28 mouse cellular contexts compared by ENCODE assay signal in genomic region chr8:93740281-93740680, GRCm38 (mm10).
DNase-seq lines count a peak whose midpoint lies in the region; ATAC-seq lines count a peak whose summit lies in the region.
"Had no signal": no experiment of that assay in that cellular context is flagged by ENCODE, and none has a peak within 500 bp of the region (broad histone marks: within the 10 kb centered on the region; RNA-seq: fewer than 3 reads in every experiment).

No protein-coding gene starts in this region.

- no peak overlapping the region for H3K9ac ChIP-seq in forebrain, embryonic 15.5 days (replicated peaks)
- H3K9ac ChIP-seq in midbrain, embryonic 14.5 days (replicated peaks; ENCODE audit: low read length) = no peak overlapping the region
- no peak overlapping the region for H3K9ac ChIP-seq in midbrain, embryonic 13.5 days (replicated peaks)
- H3K9ac ChIP-seq in forebrain, embryonic 16.5 days (replicated peaks; ENCODE audit: low read depth, low read length) = no peak overlapping the region
- H3K9ac ChIP-seq in neural tube, embryonic 15.5 days (replicated peaks) = no peak overlapping the region
- H3K9ac ChIP-seq: embryonic facial prominence, embryonic 12.5 days; liver, embryonic 14.5 days had no signal

- H3K36me3 ChIP-seq in forebrain, embryonic 15.5 days = no peaks in the 10 kb centered on the region
- H3K36me3 ChIP-seq in forebrain, embryonic 10.5 days (replicated peaks) = no peaks in the 10 kb centered on the region
- no peaks in the 10 kb centered on the region for H3K36me3 ChIP-seq in midbrain, embryonic 14.5 days (ENCODE audit: control insufficient read depth, insufficient read depth, low read length)
- no peaks in the 10 kb centered on the region for H3K36me3 ChIP-seq in midbrain, embryonic 13.5 days
- H3K36me3 ChIP-seq in forebrain, embryonic 16.5 days (ENCODE audit: control insufficient read depth, insufficient read depth) = no peaks in the 10 kb centered on the region
- H3K36me3 ChIP-seq in neural tube, embryonic 15.5 days = no peaks in the 10 kb centered on the region
- H3K36me3 ChIP-seq: embryonic facial prominence, embryonic 12.5 days had no signal

- 0 out of 2 replicates have a peak, but pooled peaks have one; percentile 38 for ATAC-seq in forebrain, embryonic 15.5 days (replicated peaks)
- ATAC-seq in midbrain, embryonic 14.5 days (ENCODE audit: low FRiP score, low TSS enrichment) = no peak
- ATAC-seq in midbrain, embryonic 13.5 days = no peak
- ATAC-seq in forebrain, embryonic 16.5 days = peak; percentile 49; the same call in 1 of the 2 replicates
- 0 out of 2 replicates have a peak, but pooled peaks have one; percentile 50 for ATAC-seq in neural tube, embryonic 15.5 days (ENCODE audit: low FRiP score)
- ATAC-seq: inflammation-experienced regulatory T-cells, adult 6 months; Patski had no signal

- H3K4me3 ChIP-seq in forebrain, embryonic 15.5 days = no peak overlapping the region
- H3K4me3 ChIP-seq in forebrain, embryonic 10.5 days = no peak overlapping the region
- no peak overlapping the region for H3K4me3 ChIP-seq in midbrain, embryonic 14.5 days (replicated peaks; ENCODE audit: low read depth, low read length)
- H3K4me3 ChIP-seq in midbrain, embryonic 13.5 days (replicated peaks) = no peak overlapping the region
- no peak overlapping the region for H3K4me3 ChIP-seq in forebrain, embryonic 16.5 days (replicated peaks; ENCODE audit: low read length)
- no peak overlapping the region for H3K4me3 ChIP-seq in neural tube, embryonic 15.5 days (replicated peaks)
- H3K4me3 ChIP-seq: embryonic facial prominence, embryonic 12.5 days had no signal

- no peaks in the 10 kb centered on the region for H3K27me3 ChIP-seq in forebrain, embryonic 15.5 days
- H3K27me3 ChIP-seq in forebrain, embryonic 10.5 days (ENCODE audit: poor library complexity, severe bottlenecking) = no peaks in the 10 kb centered on the region
- H3K27me3 ChIP-seq in midbrain, embryonic 14.5 days (ENCODE audit: control insufficient read depth, insufficient read depth, low read length) = no peaks in the 10 kb centered on the region
- no peaks in the 10 kb centered on the region for H3K27me3 ChIP-seq in midbrain, embryonic 13.5 days
- H3K27me3 ChIP-seq in forebrain, embryonic 16.5 days (replicated peaks; ENCODE audit: control insufficient read depth, insufficient read depth, low read length) = no peaks in the 10 kb centered on the region
- H3K27me3 ChIP-seq in neural tube, embryonic 15.5 days (replicated peaks) = no peaks in the 10 kb centered on the region
- H3K27me3 ChIP-seq: embryonic facial prominence, embryonic 12.5 days had no signal

- no peak overlapping the region for H3K4me2 ChIP-seq in forebrain, embryonic 15.5 days (replicated peaks)
- H3K4me2 ChIP-seq in midbrain, embryonic 14.5 days (ENCODE audit: low read length) = no peak overlapping the region
- no peak overlapping the region for H3K4me2 ChIP-seq in midbrain, embryonic 13.5 days (replicated peaks)
- no peak overlapping the region for H3K4me2 ChIP-seq in forebrain, embryonic 16.5 days (ENCODE audit: low read length)
- no peak overlapping the region for H3K4me2 ChIP-seq in neural tube, embryonic 15.5 days
- H3K4me2 ChIP-seq: embryonic facial prominence, embryonic 12.5 days; heart, embryonic 11.5 days had no signal

- intact Hi-C loops in gastrocnemius, postnatal 36 days (cut with DNase I) = no loop called here

- peaks cover 5% of the 10 kb centered on the region; the same call in 1 of the 2 replicates for H3K4me1 ChIP-seq in forebrain, embryonic 15.5 days
- H3K4me1 ChIP-seq in forebrain, embryonic 10.5 days = no peaks in the 10 kb centered on the region; the same call in 1 of the 2 replicates
- no peaks in the 10 kb centered on the region for H3K4me1 ChIP-seq in midbrain, embryonic 14.5 days (ENCODE audit: control insufficient read depth, insufficient read depth, low read length)
- no peaks in the 10 kb centered on the region for H3K4me1 ChIP-seq in midbrain, embryonic 13.5 days (replicated peaks)
- peaks cover 2% of the 10 kb centered on the region; the same call in 1 of the 2 replicates for H3K4me1 ChIP-seq in forebrain, embryonic 16.5 days (replicated peaks; ENCODE audit: control insufficient read depth, insufficient read depth, low read length)
- peaks cover 10% of the 10 kb centered on the region; the same call in 1 of the 2 replicates for H3K4me1 ChIP-seq in neural tube, embryonic 15.5 days
- H3K4me1 ChIP-seq: embryonic facial prominence, embryonic 12.5 days had no signal

- no peak for DNase-seq in forebrain, embryonic 10.5 days (ENCODE audit: extremely low spot score, low spot score)
- peak; percentile 32 for DNase-seq in midbrain, embryonic 14.5 days
- no peak for DNase-seq in gastrocnemius, postnatal 36 days
- no peak for DNase-seq in thymus, postnatal 10 days (ENCODE audit: low spot score in 2 of 2)
- DNase-seq: adrenal gland, postnatal 14 days; cerebellum, adult 11-12 months; cerebellum, adult 9-11 months; embryo, embryonic 11 days; gastrocnemius, postnatal 10 days; heart, postnatal 36 days; kidney, adult 11 months; kidney, postnatal 14 days; layer of hippocampus, adult 9-11 months; liver; lung, adult 2 months; lung, postnatal 10 days; spleen, adult 18-20 months; thymus, postnatal 25 days had no signal

- H3K9me3 ChIP-seq in forebrain, embryonic 15.5 days = no peaks in the 10 kb centered on the region
- H3K9me3 ChIP-seq in forebrain, embryonic 10.5 days = no peaks in the 10 kb centered on the region
- no peaks in the 10 kb centered on the region for H3K9me3 ChIP-seq in midbrain, embryonic 14.5 days (ENCODE audit: control insufficient read depth, low read length)
- H3K9me3 ChIP-seq in midbrain, embryonic 13.5 days = no peaks in the 10 kb centered on the region
- no peaks in the 10 kb centered on the region for H3K9me3 ChIP-seq in forebrain, embryonic 16.5 days (ENCODE audit: control insufficient read depth, low read length)
- H3K9me3 ChIP-seq in neural tube, embryonic 15.5 days (replicated peaks) = no peaks in the 10 kb centered on the region
- H3K9me3 ChIP-seq: embryonic facial prominence, embryonic 12.5 days had no signal

- H3K27ac ChIP-seq in forebrain, embryonic 15.5 days (replicated peaks) = no peak overlapping the region; the same call in 1 of the 2 replicates
- H3K27ac ChIP-seq in forebrain, embryonic 10.5 days = no peak overlapping the region
- H3K27ac ChIP-seq in midbrain, embryonic 14.5 days (replicated peaks; ENCODE audit: low read depth, low read length) = no peak overlapping the region
- H3K27ac ChIP-seq in midbrain, embryonic 13.5 days = no peak overlapping the region
- H3K27ac ChIP-seq in forebrain, embryonic 16.5 days (ENCODE audit: low read length) = no peak overlapping the region
- 0 out of 2 replicates have a peak overlapping the region, but pooled peaks have one; percentile 54 for H3K27ac ChIP-seq in neural tube, embryonic 15.5 days (replicated peaks)
- H3K27ac ChIP-seq: embryonic facial prominence, embryonic 12.5 days; liver, embryonic 14.5 days; macrophage had no signal

- 35% methylated on average over 3 of the region's 3 CpGs for WGBS in forebrain, embryonic 15.5 days
- 70% methylated on average over 3 of the region's 3 CpGs for WGBS in forebrain, embryonic 10.5 days
- 60% methylated on average over 3 of the region's 3 CpGs for WGBS in midbrain, embryonic 14.5 days
- 61% methylated on average over 3 of the region's 3 CpGs for WGBS in midbrain, embryonic 13.5 days
- 48% methylated on average over 3 of the region's 3 CpGs for WGBS in forebrain, embryonic 16.5 days
- WGBS in neural tube, embryonic 15.5 days = 32% methylated on average over 3 of the region's 3 CpGs

Comparison
In these comparisons a context has a peak if more than half of its experiments do, and no peak if none do; other contexts are left out.
1. ATAC-seq: peak in forebrain, embryonic 15.5 days (single experiment), forebrain, embryonic 16.5 days (single experiment) and neural tube, embryonic 15.5 days (single experiment); none in midbrain, embryonic 14.5 days (single experiment) and midbrain, embryonic 13.5 days (single experiment).